Mouse (Mus musculus): ENCODE results near the gene Hipk2. TPM values are rescaled to one million over a fixed set of nuclear protein-coding genes. Genes with fewer than 3 reads are reported as not detected.
A peak's percentile ranks its signal among the peaks of the same experiment; 100 is the strongest.

Gene Hipk2
- total and polyA plus RNA-seq, 2 experiments from 2014 or later: 24.9 to 60.3 TPM

DNA sequence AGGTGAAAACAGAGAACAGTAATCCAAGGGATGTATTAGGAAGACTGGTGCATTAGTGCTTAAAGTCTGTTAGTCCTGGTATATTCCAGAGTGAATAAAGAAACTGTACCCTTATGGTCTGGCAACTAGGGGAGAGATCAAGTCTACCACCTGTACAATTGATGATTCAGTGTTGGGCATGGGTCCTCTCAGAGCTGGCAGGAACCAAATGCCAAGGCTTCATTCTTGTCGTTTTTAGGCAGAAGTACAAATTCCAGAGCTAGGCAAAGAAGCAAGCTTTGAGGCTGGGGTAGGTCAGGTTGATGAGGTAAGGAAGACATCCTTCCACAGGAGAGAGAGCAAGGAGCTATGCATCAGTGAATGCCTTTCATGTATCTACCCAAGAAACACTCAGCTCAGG is 35.2 kb downstream of the Hipk2 start:
- Histone ChIP-seq H3K9me3 (ENCODE audit: low read length) (no peaks in the 10 kb centered on the region), H3K27ac (peak overlapping the region; percentile 48; the same call in 1 of the 2 replicates), H3K36me3 (ENCODE audit: insufficient read depth, low read length) (no peaks in the 10 kb centered on the region), H3K4me2 (ENCODE audit: low read depth, low read length) (no peak overlapping the region), H3K4me1 (ENCODE audit: insufficient read depth, low read length) (peaks cover 24% of the 10 kb centered on the region), H3K27me3 (ENCODE audit: insufficient read depth, low read length) (no peaks in the 10 kb centered on the region), H3K4me3 (ENCODE audit: low read length) (no peak overlapping the region), H3K9ac (replicated peaks; ENCODE audit: low read length) (no peak overlapping the region)
- DNase-seq (ENCODE audit: low spot score) (no peak), ATAC-seq (0 out of 2 replicates have a peak, but pooled peaks have one; percentile 10)
- 53% methylated on average over 1 of the region's 1 CpGs for WGBS
- no peak for TF ChIP-seq CTCF (IDR thresholded peaks at IDR 0.05; ENCODE audit: low read depth)

- no peak for TF ChIP-seq CTCF (IDR thresholded peaks at IDR 0.05; ENCODE audit: low read depth)
- no peak overlapping the region for H3K4me3 ChIP-seq (ENCODE audit: low read length)
- H3K27me3 ChIP-seq (ENCODE audit: insufficient read depth, low read length): no peaks in the 10 kb centered on the region
- DNase-seq (ENCODE audit: low spot score): peak; percentile 72
- no peaks in the 10 kb centered on the region for H3K9me3 ChIP-seq (ENCODE audit: low read length)
- H3K36me3 ChIP-seq (ENCODE audit: insufficient read depth, low read length): no peaks in the 10 kb centered on the region
- H3K9ac ChIP-seq (replicated peaks; ENCODE audit: low read length): no peak overlapping the region
- peak; percentile 80 for ATAC-seq
- peaks cover 20% of the 10 kb centered on the region for H3K4me1 ChIP-seq (ENCODE audit: insufficient read depth, low read length)
- H3K4me2 ChIP-seq (ENCODE audit: low read depth, low read length): no peak overlapping the region
- peak overlapping the region; percentile 48 for H3K27ac ChIP-seq
- 32% methylated on average over 2 of the region's 2 CpGs for WGBS
Measured at GRCm38 (mm10) chr6:38840380-38840779, 35.6 kb downstream of the Hipk2 start.

GRCm38 (mm10) chr6:38839891-38840290 is 36.1 kb downstream of the Hipk2 start:
- DNase-seq (ENCODE audit: low spot score) (no peak), ATAC-seq (no peak)
- peaks cover 20% of the 10 kb centered on the region for H3K4me1 ChIP-seq (ENCODE audit: insufficient read depth, low read length)
- H3K27ac ChIP-seq: peak overlapping the region; percentile 48
- H3K9ac ChIP-seq (replicated peaks; ENCODE audit: low read length): no peak overlapping the region
- no peak overlapping the region for H3K4me3 ChIP-seq (ENCODE audit: low read length)
- no peaks in the 10 kb centered on the region for H3K36me3 ChIP-seq (ENCODE audit: insufficient read depth, low read length)
- TF ChIP-seq CTCF (IDR thresholded peaks at IDR 0.05; ENCODE audit: low read depth): no peak
- no peak overlapping the region for H3K4me2 ChIP-seq (ENCODE audit: low read depth, low read length)
- no peaks in the 10 kb centered on the region for H3K9me3 ChIP-seq (ENCODE audit: low read length)
- no peaks in the 10 kb centered on the region for H3K27me3 ChIP-seq (ENCODE audit: insufficient read depth, low read length)
- 48% methylated on average over 4 of the region's 4 CpGs for WGBS

GRCm38 (mm10) chr6:38838061-38838460 is 37.9 kb downstream of the Hipk2 start:
- no peaks in the 10 kb centered on the region for H3K27me3 ChIP-seq (ENCODE audit: insufficient read depth, low read length)
- H3K4me2 ChIP-seq (ENCODE audit: low read depth, low read length): no peak overlapping the region
- ATAC-seq (no peak), DNase-seq (ENCODE audit: low spot score) (no peak)
- H3K4me1 ChIP-seq (ENCODE audit: insufficient read depth, low read length): peaks cover 20% of the 10 kb centered on the region
- no peak overlapping the region for H3K27ac ChIP-seq
- no peak for TF ChIP-seq CTCF (IDR thresholded peaks at IDR 0.05; ENCODE audit: low read depth)
- no peaks in the 10 kb centered on the region for H3K36me3 ChIP-seq (ENCODE audit: insufficient read depth, low read length)
- H3K9ac ChIP-seq (replicated peaks; ENCODE audit: low read length): no peak overlapping the region
- H3K9me3 ChIP-seq (ENCODE audit: low read length): no peaks in the 10 kb centered on the region
- WGBS: 69% methylated on average over 4 of the region's 4 CpGs
- H3K4me3 ChIP-seq (ENCODE audit: low read length): no peak overlapping the region

DNA sequence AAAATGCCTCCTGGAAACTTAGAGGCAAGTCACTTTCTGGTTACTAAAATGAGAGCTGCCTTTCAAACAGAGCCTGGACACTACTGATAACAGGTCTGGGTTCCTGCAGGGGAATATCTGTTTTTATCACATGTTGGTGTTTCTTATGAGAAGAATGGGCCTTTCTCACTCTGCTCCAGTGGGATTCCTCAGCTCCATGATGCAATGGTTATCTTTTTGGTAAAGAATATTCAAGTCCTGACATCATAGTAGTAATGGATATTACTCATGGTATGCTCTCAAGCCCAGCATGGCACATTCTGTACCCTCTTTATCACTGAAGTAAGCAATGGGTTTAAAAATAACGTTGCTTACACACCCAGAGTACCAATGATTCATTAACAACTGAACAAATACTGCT is 40.7 kb downstream of the Hipk2 start:
- Histone ChIP-seq H3K9me3 (ENCODE audit: low read length) (no peaks in the 10 kb centered on the region), H3K27me3 (ENCODE audit: insufficient read depth, low read length) (no peaks in the 10 kb centered on the region), H3K36me3 (ENCODE audit: insufficient read depth, low read length) (no peaks in the 10 kb centered on the region), H3K27ac (no peak overlapping the region), H3K9ac (replicated peaks; ENCODE audit: low read length) (no peak overlapping the region), H3K4me1 (ENCODE audit: insufficient read depth, low read length) (peaks cover 6% of the 10 kb centered on the region), H3K4me3 (ENCODE audit: low read length) (no peak overlapping the region), H3K4me2 (ENCODE audit: low read depth, low read length) (no peak overlapping the region)
- TF ChIP-seq CTCF (IDR thresholded peaks at IDR 0.05; ENCODE audit: low read depth): no peak
- WGBS: 89% methylated on average over 1 of the region's 1 CpGs
- no peak for ATAC-seq
- no peak for DNase-seq (ENCODE audit: low spot score)

- Histone ChIP-seq H3K9me3 (ENCODE audit: low read length) (no peaks in the 10 kb centered on the region), H3K4me2 (ENCODE audit: low read depth, low read length) (no peak overlapping the region), H3K4me3 (ENCODE audit: low read length) (no peak overlapping the region), H3K36me3 (ENCODE audit: insufficient read depth, low read length) (no peaks in the 10 kb centered on the region), H3K27ac (no peak overlapping the region), H3K4me1 (ENCODE audit: insufficient read depth, low read length) (peaks cover 4% of the 10 kb centered on the region; the same call in 1 of the 2 replicates), H3K27me3 (ENCODE audit: insufficient read depth, low read length) (no peaks in the 10 kb centered on the region), H3K9ac (replicated peaks; ENCODE audit: low read length) (no peak overlapping the region)
- no peak for DNase-seq (ENCODE audit: low spot score)
- WGBS: 78% methylated on average over 2 of the region's 2 CpGs
- no peak for TF ChIP-seq CTCF (IDR thresholded peaks at IDR 0.05; ENCODE audit: low read depth)
- no peak for ATAC-seq
Measured at GRCm38 (mm10) chr6:38834727-38835126, 41.2 kb downstream of the Hipk2 start.

DNA sequence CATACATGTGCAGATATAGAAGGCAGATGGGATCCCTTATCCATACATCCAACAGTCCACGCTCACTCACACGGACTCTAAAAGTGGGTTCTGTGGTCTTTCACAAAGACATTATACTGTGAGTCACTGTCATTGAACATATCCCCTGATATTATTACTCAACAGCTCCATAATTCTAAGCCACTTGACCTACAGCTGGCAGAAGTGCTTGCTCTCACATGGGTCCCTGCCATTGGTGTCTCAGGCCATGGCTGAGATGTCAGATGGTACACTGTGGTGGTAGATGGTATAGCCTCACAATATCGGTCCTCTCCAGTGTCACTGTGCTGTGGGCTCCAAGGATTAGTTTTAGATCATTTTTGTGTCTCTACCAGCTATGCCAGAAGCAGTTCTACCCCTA is 42.2 kb downstream of the Hipk2 start:
- no peaks in the 10 kb centered on the region for H3K9me3 ChIP-seq (ENCODE audit: low read length)
- no peaks in the 10 kb centered on the region for H3K36me3 ChIP-seq (ENCODE audit: insufficient read depth, low read length)
- ATAC-seq: no peak
- no peak for TF ChIP-seq CTCF (IDR thresholded peaks at IDR 0.05; ENCODE audit: low read depth)
- H3K27me3 ChIP-seq (ENCODE audit: insufficient read depth, low read length): no peaks in the 10 kb centered on the region
- no peak overlapping the region for H3K4me2 ChIP-seq (ENCODE audit: low read depth, low read length)
- no peak overlapping the region for H3K4me3 ChIP-seq (ENCODE audit: low read length)
- no peak overlapping the region for H3K9ac ChIP-seq (replicated peaks; ENCODE audit: low read length)
- no peak for DNase-seq (ENCODE audit: low spot score)
- WGBS: 91% methylated on average over 3 of the region's 3 CpGs
- H3K4me1 ChIP-seq (ENCODE audit: insufficient read depth, low read length): peaks cover 4% of the 10 kb centered on the region; the same call in 1 of the 2 replicates
- no peak overlapping the region for H3K27ac ChIP-seq
